Mouse (Mus musculus) ES-Bruce4 (cell line): ENCODE measurements around the gene Asic2.

Experiments used
- CTCF ChIP-seq: IDR thresholded peaks from one replicate; pipeline ENCODE4 v1.8.1; 2011; ENCODE audit warnings: low read depth, low read length
- EP300 ChIP-seq: IDR thresholded peaks from 2 replicates; pipeline ENCODE4 v1.6.1; 2011; ENCODE audit warnings: low read depth, low read length; ENCODE audit not compliant: insufficient read depth
- POLR2A ChIP-seq: IDR thresholded peaks from one replicate; pipeline ENCODE4 v1.8.1; 2011; ENCODE audit warnings: low read length; ENCODE audit not compliant: insufficient read depth

DNA sequence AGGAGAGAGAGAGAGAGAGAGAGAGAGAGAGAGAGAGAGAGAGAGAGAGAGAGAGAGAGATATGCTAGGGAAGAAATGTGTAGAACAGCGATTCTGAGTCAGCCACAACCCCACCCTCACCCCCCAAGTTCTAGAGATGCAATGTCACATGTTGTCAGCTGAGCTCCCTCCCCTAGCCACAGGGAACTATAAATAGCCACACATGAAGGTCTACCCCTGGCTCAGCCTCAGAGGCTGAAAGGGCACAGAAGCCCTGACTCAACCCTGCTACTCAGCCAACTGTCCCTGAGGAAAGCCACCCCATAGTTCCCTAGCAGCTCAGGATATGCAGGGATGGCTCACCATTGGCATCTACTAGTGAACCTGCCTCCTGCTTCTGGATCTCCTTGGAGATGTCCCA lies 26.1 kb downstream of the Asic2 start:
- no peak for TF ChIP-seq CTCF
- TF ChIP-seq POLR2A = no peak
- no peak for TF ChIP-seq EP300
